Mouse (Mus musculus): ENCODE measurements around the gene Cep83. TPM values are rescaled to one million over a fixed set of nuclear protein-coding genes. Genes with fewer than 3 reads are reported as not detected.
"Not testable (repeated sequence)": the region's sequence is repeated elsewhere in the genome, so short reads cannot be mapped to it uniquely, and the experiment has no call there.

Cep83 gene
- polyA plus RNA-seq, 1 experiment from 2014 or later, result 23.0 TPM

GRCm38 (mm10) chr10:94692163-94692562 lies 3.7 kb downstream of the Cep83 start:
- H3K36me3 ChIP-seq (ENCODE audit: control insufficient read depth, insufficient read depth, low read length), result no peaks in the 10 kb centered on the region
- WGBS, result 96% methylated on average over 4 of the region's 4 CpGs
- ATAC-seq (ENCODE audit: low FRiP score), result no peak

GRCm38 (mm10) chr10:94705643-94706258 lies 17.3 kb downstream of the Cep83 start:
- Histone ChIP-seq H3K4me3 (ENCODE audit: low read depth, low read length) (no peak overlapping the region), H3K4me1 (ENCODE audit: control insufficient read depth, insufficient read depth, low read length) (no peaks in the 10 kb centered on the region), H3K4me2 (no peak overlapping the region), H3K9ac (ENCODE audit: low read length) (no peak overlapping the region), H3K9me3 (ENCODE audit: control insufficient read depth, low read length) (no peaks in the 10 kb centered on the region), H3K36me3 (ENCODE audit: control insufficient read depth, insufficient read depth, low read length) (no peaks in the 10 kb centered on the region), H3K27me3 (ENCODE audit: control insufficient read depth, insufficient read depth, low read length) (no peaks in the 10 kb centered on the region), H3K27ac (ENCODE audit: low read depth, low read length) (no peak overlapping the region)
- no peak for DNase-seq (ENCODE audit: low spot score, missing footprints)
- 90% methylated on average over 4 of the region's 4 CpGs for WGBS
- ATAC-seq (ENCODE audit: low FRiP score), result no peak

More at GRCm38 (mm10) chr10:94692163-94692562, 3.7 kb downstream of the Cep83 start:
- DNase-seq (ENCODE audit: low spot score, missing footprints), result no peak
- Histone ChIP-seq H3K9ac (ENCODE audit: low read length) (no peak overlapping the region), H3K4me1 (ENCODE audit: control insufficient read depth, insufficient read depth, low read length) (peaks cover 2% of the 10 kb centered on the region), H3K27ac (ENCODE audit: low read depth, low read length) (no peak overlapping the region), H3K4me2 (no peak overlapping the region), H3K4me3 (ENCODE audit: low read depth, low read length) (no peak overlapping the region), H3K27me3 (ENCODE audit: control insufficient read depth, insufficient read depth, low read length) (no peaks in the 10 kb centered on the region), H3K9me3 (ENCODE audit: control insufficient read depth, low read length) (no peaks in the 10 kb centered on the region)

- Histone ChIP-seq H3K27me3 (ENCODE audit: control insufficient read depth, insufficient read depth, low read length) (no peaks in the 10 kb centered on the region), H3K4me1 (ENCODE audit: control insufficient read depth, insufficient read depth, low read length) (no peaks in the 10 kb centered on the region), H3K4me2 (no peak overlapping the region), H3K27ac (ENCODE audit: low read depth, low read length) (no peak overlapping the region), H3K4me3 (ENCODE audit: low read depth, low read length) (no peak overlapping the region), H3K9ac (ENCODE audit: low read length) (no peak overlapping the region), H3K9me3 (ENCODE audit: control insufficient read depth, low read length) (no peaks in the 10 kb centered on the region), H3K36me3 (ENCODE audit: control insufficient read depth, insufficient read depth, low read length) (no peaks in the 10 kb centered on the region)
- 98% methylated on average over 2 of the region's 2 CpGs for WGBS
- ATAC-seq (ENCODE audit: low FRiP score) (no peak), DNase-seq (ENCODE audit: low spot score, missing footprints) (no peak)
Observed at GRCm38 (mm10) chr10:94706695-94707094, 18.2 kb downstream of the Cep83 start.

- ATAC-seq (ENCODE audit: low FRiP score) (no peak), DNase-seq (ENCODE audit: low spot score, missing footprints) (no peak)
- Histone ChIP-seq H3K9ac (ENCODE audit: low read length) (no peak overlapping the region), H3K27ac (ENCODE audit: low read depth, low read length) (no peak overlapping the region), H3K27me3 (ENCODE audit: control insufficient read depth, insufficient read depth, low read length) (no peaks in the 10 kb centered on the region), H3K9me3 (ENCODE audit: control insufficient read depth, low read length) (no peaks in the 10 kb centered on the region), H3K4me1 (ENCODE audit: control insufficient read depth, insufficient read depth, low read length) (no peaks in the 10 kb centered on the region), H3K36me3 (ENCODE audit: control insufficient read depth, insufficient read depth, low read length) (no peaks in the 10 kb centered on the region), H3K4me2 (no peak overlapping the region), H3K4me3 (ENCODE audit: low read depth, low read length) (no peak overlapping the region)
- WGBS, result 97% methylated on average over 3 of the region's 3 CpGs
Observed at GRCm38 (mm10) chr10:94709622-94710319, 21.3 kb downstream of the Cep83 start.

- no peaks in the 10 kb centered on the region for H3K36me3 ChIP-seq (ENCODE audit: control insufficient read depth, insufficient read depth, low read length)
- WGBS, result 94% methylated on average over 2 of the region's 2 CpGs
- H3K4me2 ChIP-seq, result no peak overlapping the region
- no peaks in the 10 kb centered on the region for H3K9me3 ChIP-seq (ENCODE audit: control insufficient read depth, low read length)
- H3K4me3 ChIP-seq (ENCODE audit: low read depth, low read length), result no peak overlapping the region
- no peak overlapping the region for H3K9ac ChIP-seq (ENCODE audit: low read length)
- ATAC-seq (ENCODE audit: low FRiP score), result no peak
- H3K27me3 ChIP-seq (ENCODE audit: control insufficient read depth, insufficient read depth, low read length), result no peaks in the 10 kb centered on the region
- H3K27ac ChIP-seq (ENCODE audit: low read depth, low read length), result no peak overlapping the region
- H3K4me1 ChIP-seq (ENCODE audit: control insufficient read depth, insufficient read depth, low read length), result no peaks in the 10 kb centered on the region
- no peak for DNase-seq (ENCODE audit: low spot score, missing footprints)
Observed at GRCm38 (mm10) chr10:94710320-94710695, 21.9 kb downstream of the Cep83 start.

GRCm38 (mm10) chr10:94720300-94720699 lies 31.8 kb downstream of the Cep83 start:
- Histone ChIP-seq H3K27ac (ENCODE audit: low read depth, low read length) (no peak overlapping the region), H3K36me3 (ENCODE audit: control insufficient read depth, insufficient read depth, low read length) (no peaks in the 10 kb centered on the region; the same call in 1 of the 2 replicates), H3K4me1 (ENCODE audit: control insufficient read depth, insufficient read depth, low read length) (no peaks in the 10 kb centered on the region), H3K4me3 (ENCODE audit: low read depth, low read length) (no peak overlapping the region), H3K9ac (ENCODE audit: low read length) (no peak overlapping the region), H3K4me2 (no peak overlapping the region), H3K9me3 (ENCODE audit: control insufficient read depth, low read length) (no peaks in the 10 kb centered on the region), H3K27me3 (ENCODE audit: control insufficient read depth, insufficient read depth, low read length) (no peaks in the 10 kb centered on the region)
- DNase-seq (ENCODE audit: low spot score, missing footprints), result no peak
- ATAC-seq (ENCODE audit: low FRiP score), result no peak
- WGBS, result 92% methylated on average over 6 of the region's 6 CpGs

- ATAC-seq (ENCODE audit: low FRiP score); H3K27me3 ChIP-seq (ENCODE audit: control insufficient read depth, insufficient read depth, low read length): not testable (repeated sequence)
Observed at GRCm38 (mm10) chr10:94728053-94728452, 39.6 kb downstream of the Cep83 start.

GRCm38 (mm10) chr10:94730445-94730844 lies 42.0 kb downstream of the Cep83 start:
- Histone ChIP-seq H3K9me3 (ENCODE audit: control insufficient read depth, low read length) (no peaks in the 10 kb centered on the region), H3K27ac (ENCODE audit: low read depth, low read length) (no peak overlapping the region), H3K4me2 (no peak overlapping the region), H3K4me1 (ENCODE audit: control insufficient read depth, insufficient read depth, low read length) (no peaks in the 10 kb centered on the region), H3K9ac (ENCODE audit: low read length) (no peak overlapping the region), H3K27me3 (ENCODE audit: control insufficient read depth, insufficient read depth, low read length) (no peaks in the 10 kb centered on the region), H3K4me3 (ENCODE audit: low read depth, low read length) (no peak overlapping the region), H3K36me3 (ENCODE audit: control insufficient read depth, insufficient read depth, low read length) (0 out of 2 replicates have a peak, but pooled peaks cover 2% of the 10 kb centered on the region)
- DNase-seq (ENCODE audit: low spot score, missing footprints) (no peak), ATAC-seq (ENCODE audit: low FRiP score) (no peak)
- WGBS, result 96% methylated on average over 3 of the region's 3 CpGs

More at GRCm38 (mm10) chr10:94728053-94728452, 39.6 kb downstream of the Cep83 start:
- H3K4me2 ChIP-seq; H3K9ac ChIP-seq (ENCODE audit: low read length); H3K27ac ChIP-seq (ENCODE audit: low read depth, low read length); H3K36me3 ChIP-seq (ENCODE audit: control insufficient read depth, insufficient read depth, low read length); H3K4me1 ChIP-seq (ENCODE audit: control insufficient read depth, insufficient read depth, low read length); H3K4me3 ChIP-seq (ENCODE audit: low read depth, low read length); H3K9me3 ChIP-seq (ENCODE audit: control insufficient read depth, low read length); DNase-seq (ENCODE audit: low spot score, missing footprints): not testable (repeated sequence)
- WGBS, result 84% methylated on average over 2 of the region's 2 CpGs

GRCm38 (mm10) chr10:94734829-94735228 lies 46.4 kb downstream of the Cep83 start:
- Histone ChIP-seq H3K4me1 (ENCODE audit: control insufficient read depth, insufficient read depth, low read length) (no peaks in the 10 kb centered on the region), H3K9ac (ENCODE audit: low read length) (no peak overlapping the region), H3K9me3 (ENCODE audit: control insufficient read depth, low read length) (no peaks in the 10 kb centered on the region), H3K27me3 (ENCODE audit: control insufficient read depth, insufficient read depth, low read length) (no peaks in the 10 kb centered on the region), H3K27ac (ENCODE audit: low read depth, low read length) (no peak overlapping the region), H3K4me3 (ENCODE audit: low read depth, low read length) (no peak overlapping the region), H3K4me2 (no peak overlapping the region), H3K36me3 (ENCODE audit: control insufficient read depth, insufficient read depth, low read length) (no peaks in the 10 kb centered on the region)
- 94% methylated on average over 3 of the region's 3 CpGs for WGBS
- ATAC-seq (ENCODE audit: low FRiP score) (no peak), DNase-seq (ENCODE audit: low spot score, missing footprints) (no peak)

Measured in midbrain, embryonic 11.5 days (tissue).